Mouse (Mus musculus) bone marrow, adult 2 months (tissue): Measurements from ENCODE around the gene Ranbp9.

Experiments
- CTCF ChIP-seq: fragments of 200-500 bp; IDR thresholded peaks from 2 replicates; pipeline ENCODE4 v1.5.1; 2011; ENCODE audit warnings: low read length, control low read depth; ENCODE audit not compliant: control insufficient read depth, insufficient read depth
- POLR2A ChIP-seq: fragments of 200-500 bp; IDR thresholded peaks from 2 replicates; pipeline ENCODE4 v1.6.1; 2011; ENCODE audit warnings: low read depth, mild to moderate bottlenecking, control low read depth, low read length, borderline replicate concordance; ENCODE audit not compliant: control insufficient read depth

GRCm38 (mm10) chr13:43485278-43485976 lies 4.3 kb upstream of the Ranbp9 start:
- TF ChIP-seq CTCF (no peak), POLR2A (no peak)
